Comparison of ENCODE assay signal across 16 mouse cellular contexts in genomic region chr6:13683929-13684595, GRCm38 (mm10).
"Had no signal": no experiment of that assay in that cellular context is flagged by ENCODE, and none has a peak within 500 bp of the region (broad histone marks: within the 10 kb centered on the region; RNA-seq: fewer than 3 reads in every experiment).

No protein-coding gene starts in this region.

- H3K36me3 ChIP-seq: limb, embryonic 12.5 days; limb, embryonic 15.5 days; midbrain, embryonic 13.5 days; neural tube, embryonic 13.5 days had no signal

- H3K27ac ChIP-seq: kidney, postnatal 0 days; limb, embryonic 12.5 days; limb, embryonic 15.5 days; liver, embryonic 14.5 days; midbrain, embryonic 13.5 days; neural tube, embryonic 13.5 days had no signal

- DNase-seq: kidney, adult 18-20 months; kidney, postnatal 25 days; layer of hippocampus, postnatal 36 days; left cerebral cortex, postnatal 4 days; liver, postnatal 0 days; lung, embryonic 14.5 days; retina, postnatal 1 day; thymus, adult 18-20 months; thymus, postnatal 36 days had no signal

- H3K4me3 ChIP-seq: limb, embryonic 12.5 days; limb, embryonic 15.5 days; midbrain, embryonic 13.5 days; myocyte; neural tube, embryonic 13.5 days had no signal

- H3K4me1 ChIP-seq: limb, embryonic 12.5 days; limb, embryonic 15.5 days; midbrain, embryonic 13.5 days; neural tube, embryonic 13.5 days had no signal
